Mouse (Mus musculus) brain, embryonic 14.5 days (tissue): ENCODE results near the gene Hey2.

Source experiments
- CTCF ChIP-seq: fragments of 200-500 bp; IDR thresholded peaks from 2 replicates; pipeline ENCODE4 v1.5.1; 2012; ENCODE audit warnings: inconsistent platforms, mild to moderate bottlenecking, moderate library complexity, borderline replicate concordance; ENCODE audit not compliant: insufficient read depth, insufficient read length; ENCODE audit errors: extremely low read depth
- POLR2A ChIP-seq: fragments of 200-500 bp; IDR thresholded peaks from 2 replicates; pipeline ENCODE4 v1.6.1; 2012; ENCODE audit warnings: mild to moderate bottlenecking, inconsistent platforms, borderline replicate concordance; ENCODE audit not compliant: poor library complexity, insufficient read depth, insufficient read length, severe bottlenecking; ENCODE audit errors: extremely low read depth

DNA sequence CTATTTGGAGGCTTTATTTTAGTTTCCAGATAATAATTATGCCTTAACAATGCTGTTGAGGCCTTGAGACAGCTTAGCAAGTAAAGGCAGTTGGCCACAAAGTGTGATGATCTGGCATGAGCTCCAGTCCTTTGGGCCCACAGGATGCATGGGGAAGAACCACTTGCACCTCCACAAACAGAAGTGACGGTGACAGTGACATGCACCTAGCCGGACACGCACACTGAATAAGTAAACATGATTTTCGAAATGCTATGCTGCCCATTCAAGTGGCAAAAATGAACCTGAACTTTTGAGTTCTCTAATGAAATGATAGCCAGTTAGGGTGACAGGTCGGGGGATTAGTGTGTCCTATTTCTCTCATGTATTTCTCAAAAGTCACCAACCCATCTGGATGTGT, 1.8 kb downstream of the Hey2 start:
- no peak for TF ChIP-seq CTCF
- TF ChIP-seq POLR2A: no peak
